Mouse (Mus musculus) gastrocnemius, postnatal 4 days (tissue): ENCODE measurements around the gene Unc13b. TPM values are rescaled to one million over a fixed set of nuclear protein-coding genes. Genes with fewer than 3 reads are reported as not detected.
A peak's percentile ranks its signal among the peaks of the same experiment; 100 is the strongest.

Source experiments
- DNase-seq, 2 experiments: peaks; one replicate each; pipeline ENCODE4 v3.0.0; 2021 to 2022; ENCODE audit warnings: low spot score in 2 of 2, mixed read lengths in 2 of 2
- total RNA-seq, 2 experiments: library from RNA; stranded (reverse); gene quantifications; 2 replicates each; pipeline ENCODE4 v1.2.3; 2021

The Unc13b gene
- total RNA-seq, 2 experiments from 2014 or later = 5.9 to 7.2 TPM

- no peak for DNase-seq
Observed at GRCm38 (mm10) chr4:43036356-43036755, 22.4 kb upstream of the Unc13b start.

GRCm38 (mm10) chr4:43037860-43038566 is 20.7 kb upstream of the Unc13b start:
- DNase-seq = no peak

DNA sequence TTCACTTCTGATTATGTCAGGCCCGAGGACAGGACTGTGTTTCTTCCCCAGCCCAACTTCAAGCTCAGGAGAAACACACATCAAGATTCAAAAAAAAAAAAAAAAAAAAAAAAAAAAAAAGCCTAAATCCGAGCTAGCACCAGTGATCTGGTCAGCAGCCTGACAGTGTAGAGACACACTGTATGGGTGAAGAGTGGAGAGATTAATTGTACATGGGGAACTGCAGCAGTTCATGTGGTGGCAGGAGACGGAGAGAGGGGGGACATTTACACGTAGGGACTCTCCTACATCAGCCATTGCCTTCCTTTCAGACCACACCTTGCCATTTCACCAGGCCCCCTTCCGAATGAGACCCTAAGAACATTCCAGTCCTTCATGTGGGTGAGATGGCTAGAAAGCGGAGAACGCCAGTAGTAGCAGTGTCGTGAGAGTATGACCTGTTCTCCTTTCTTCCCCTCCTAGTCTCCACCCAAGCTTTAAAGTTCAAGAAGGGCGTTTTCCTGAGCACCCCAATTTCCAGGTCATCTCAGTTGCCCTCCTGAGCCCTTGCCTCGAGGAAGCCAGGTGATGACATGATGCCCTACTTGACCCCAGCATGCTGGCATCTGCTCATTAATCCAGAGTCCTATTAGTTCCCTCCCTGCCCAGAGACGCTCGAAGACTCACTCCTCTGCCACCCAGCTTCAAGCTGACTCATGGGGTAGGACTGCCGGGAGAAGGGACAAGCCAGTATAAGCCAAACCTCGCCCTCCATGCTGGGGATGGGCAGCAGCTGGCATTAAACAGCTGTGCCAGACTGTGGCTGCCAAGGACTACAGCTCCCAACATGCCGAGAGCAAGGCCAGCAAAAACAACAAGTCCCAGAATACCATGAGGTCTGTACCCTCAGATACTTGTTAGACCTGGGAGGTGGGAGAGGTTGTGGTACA is 19.9 kb upstream of the Unc13b start:
- peak in 1 of 2 experiments; percentile 57 for DNase-seq

DNA sequence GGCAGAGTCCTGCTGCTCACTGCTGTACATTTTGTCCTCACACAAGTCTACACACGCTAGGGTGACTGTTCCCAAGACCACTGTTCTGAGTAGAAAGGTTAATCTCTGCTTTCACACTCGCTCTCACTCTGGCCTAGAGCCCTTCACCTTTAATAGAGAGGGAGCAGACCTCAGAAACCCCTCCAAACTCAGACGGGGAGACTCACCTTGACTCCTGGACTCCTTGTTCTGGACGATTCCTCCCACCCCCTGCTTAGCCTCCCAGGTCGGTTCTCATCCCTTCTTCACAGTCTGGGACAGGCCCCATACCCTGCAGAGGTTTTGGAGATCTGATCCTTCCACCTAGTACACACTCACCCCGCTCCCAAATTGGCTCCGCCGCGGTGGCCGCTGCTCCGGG is 19.1 kb upstream of the Unc13b start:
- no peak for DNase-seq

- DNase-seq = peak; percentile 94 to 97
Observed at GRCm38 (mm10) chr4:43040114-43040572, 18.6 kb upstream of the Unc13b start.

DNA sequence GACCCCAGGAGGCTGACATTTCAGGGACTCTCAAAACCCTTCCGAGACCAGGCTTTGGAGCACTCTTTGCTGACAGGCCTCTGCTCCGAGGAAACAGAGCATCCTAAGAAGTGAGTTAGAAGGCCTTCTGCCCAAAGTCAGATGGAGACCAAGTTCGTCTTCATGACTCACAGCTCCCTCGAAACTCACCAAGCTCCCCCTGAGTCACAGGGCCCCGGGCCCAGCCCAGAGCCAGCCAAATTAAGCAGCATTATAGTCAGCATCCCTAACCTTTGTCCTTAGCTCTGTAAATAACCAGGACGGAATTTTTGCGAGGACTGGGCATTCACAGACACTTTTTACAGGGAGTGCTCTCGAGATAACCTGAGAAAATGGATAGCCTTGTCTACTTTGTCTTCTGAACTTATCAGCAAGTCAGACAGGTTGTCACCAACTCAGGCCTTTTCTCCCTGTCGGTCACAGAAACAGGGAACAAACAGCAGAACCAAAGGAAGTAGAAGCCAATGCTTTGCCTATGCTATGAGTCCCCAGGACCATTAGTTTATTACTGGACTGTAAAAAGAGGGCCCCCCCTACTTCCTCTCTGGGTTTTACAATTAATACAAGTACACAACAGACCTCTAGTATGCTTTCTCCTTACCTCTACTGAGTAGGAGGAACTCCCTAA is 17.7 kb upstream of the Unc13b start:
- DNase-seq = no peak

GRCm38 (mm10) chr4:43043644-43044357 is 15.0 kb upstream of the Unc13b start:
- DNase-seq = peak in 1 of 2 experiments; percentile 53

DNA sequence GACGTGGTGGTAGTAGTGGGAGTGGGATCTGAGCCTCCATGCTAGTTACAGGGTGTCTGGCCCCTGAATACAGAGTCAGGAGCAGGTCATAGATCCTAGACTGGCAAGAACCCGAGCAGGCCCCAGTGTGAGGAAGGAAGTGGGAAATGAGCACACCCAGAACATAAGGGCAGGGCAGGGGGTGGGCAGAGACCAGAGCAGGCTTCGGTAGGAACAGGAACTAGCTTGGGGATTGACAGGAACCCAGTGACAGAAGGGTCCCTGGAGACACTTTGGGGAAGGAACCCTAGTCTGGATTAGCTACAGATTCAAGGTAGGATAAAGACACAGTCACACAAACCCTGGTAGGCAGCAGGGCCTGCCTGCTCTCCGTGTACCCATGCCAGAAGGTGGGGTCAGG is 14.1 kb upstream of the Unc13b start:
- DNase-seq = no peak

GRCm38 (mm10) chr4:43045285-43045658 is 13.5 kb upstream of the Unc13b start:
- DNase-seq = no peak

GRCm38 (mm10) chr4:43045659-43046302 is 13.0 kb upstream of the Unc13b start, which contains the start of gene Fam214b:
Gene Fam214b (minus strand): TSS chr4:43046220.
- peak; percentile 94 to 98 for DNase-seq

GRCm38 (mm10) chr4:43046607-43047006 is 12.1 kb upstream of the Unc13b start:
- DNase-seq = no peak

GRCm38 (mm10) chr4:43047231-43047630 is 11.5 kb upstream of the Unc13b start:
- DNase-seq = peak in 1 of 2 experiments; percentile 70

GRCm38 (mm10) chr4:43052627-43053026 is 6.1 kb upstream of the Unc13b start:
- DNase-seq = peak in 1 of 2 experiments; percentile 41

GRCm38 (mm10) chr4:43057654-43058053 is 1.1 kb upstream of the Unc13b start:
- no peak for DNase-seq

- no peak for DNase-seq
Observed at GRCm38 (mm10) chr4:43058392-43058752, 381 bp upstream of the Unc13b start.

DNA sequence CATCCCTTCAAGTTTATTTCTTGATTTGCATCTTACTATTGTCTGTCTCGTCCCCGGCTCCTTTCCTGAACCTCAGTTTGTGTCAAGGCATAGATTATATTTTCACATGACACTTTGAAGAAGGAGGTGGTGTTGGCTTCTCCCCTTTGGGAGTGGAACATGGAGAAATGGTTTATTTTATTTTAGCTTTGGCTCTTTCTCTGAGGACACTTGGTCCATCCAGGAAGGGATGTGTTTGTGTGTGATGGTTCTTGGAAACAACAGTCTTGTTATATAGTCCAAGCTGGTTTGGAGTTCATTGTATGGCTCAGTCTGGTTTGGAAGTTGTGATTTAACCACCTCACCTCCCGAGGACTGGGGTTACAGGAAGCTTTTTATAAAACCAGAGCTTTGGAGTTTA is 944 bp downstream of the Unc13b start:
- no peak for DNase-seq

DNA sequence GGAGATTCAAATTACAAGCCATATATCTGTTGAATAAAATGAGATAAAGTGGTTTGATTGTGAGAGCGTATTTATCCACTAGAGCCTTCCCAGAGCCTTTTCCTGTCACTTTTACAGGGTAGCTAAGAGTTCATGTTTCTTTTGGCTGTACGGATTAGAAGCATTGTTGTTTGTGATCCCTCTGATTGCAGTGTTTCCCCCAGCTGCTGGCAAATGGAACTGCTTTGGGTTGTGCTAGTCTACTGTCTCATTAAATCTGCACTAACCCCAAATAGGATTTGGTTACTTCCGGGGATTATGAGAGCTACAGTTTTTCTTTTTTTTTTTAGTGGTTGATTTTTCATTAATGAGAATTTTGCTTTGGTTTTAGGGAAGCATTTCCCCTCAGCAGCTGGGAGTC is 1.5 kb downstream of the Unc13b start:
- DNase-seq = no peak

GRCm38 (mm10) chr4:43065471-43065870 is 6.7 kb downstream of the Unc13b start:
- DNase-seq = no peak

GRCm38 (mm10) chr4:43074923-43075322 is 16.2 kb downstream of the Unc13b start:
- no peak for DNase-seq

GRCm38 (mm10) chr4:43078071-43078718 is 19.4 kb downstream of the Unc13b start:
- DNase-seq = peak in 1 of 2 experiments; percentile 15
